Comparison of ENCODE assay signal across 18 mouse cellular contexts in the genomic region with DNA sequence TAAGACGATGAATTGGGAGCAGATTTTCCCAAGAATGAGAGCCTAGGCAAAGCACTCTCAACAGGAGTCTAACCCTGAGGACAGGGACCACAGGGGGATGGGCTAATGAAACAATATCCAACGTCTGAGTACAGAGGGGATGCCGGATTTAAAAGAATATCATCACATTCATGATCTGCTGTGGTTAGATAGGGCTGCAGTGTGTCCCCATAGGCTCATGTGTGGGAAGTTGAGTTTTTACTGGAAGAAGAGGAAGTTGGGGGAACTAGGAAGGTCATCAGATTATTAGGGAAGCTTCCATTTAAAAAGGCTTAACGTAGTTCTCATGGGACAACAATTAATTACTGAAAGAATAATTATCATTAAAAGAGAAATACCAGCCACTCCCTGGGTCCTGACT.
"Had no signal": no experiment of that assay in that cellular context is flagged by ENCODE, and none has a peak within 500 bp of the region (broad histone marks: within the 10 kb centered on the region; RNA-seq: fewer than 3 reads in every experiment).

No protein-coding gene starts in this region.

- H3K9ac ChIP-seq: limb, embryonic 13.5 days; liver, embryonic 12.5 days; liver, embryonic 15.5 days; lung, embryonic 15.5 days had no signal

- H3K4me1 ChIP-seq: limb, embryonic 10.5 days; limb, embryonic 13.5 days; liver, embryonic 12.5 days; liver, embryonic 15.5 days; lung, embryonic 15.5 days had no signal

- H3K36me3 ChIP-seq: limb, embryonic 10.5 days; limb, embryonic 13.5 days; liver, embryonic 12.5 days; liver, embryonic 15.5 days; lung, embryonic 15.5 days had no signal

- H3K9me3 ChIP-seq: limb, embryonic 10.5 days; limb, embryonic 13.5 days; liver, embryonic 12.5 days; liver, embryonic 15.5 days; lung, embryonic 15.5 days had no signal

- H3K27me3 ChIP-seq: limb, embryonic 13.5 days; liver, embryonic 12.5 days; liver, embryonic 15.5 days; lung, embryonic 15.5 days had no signal

- H3K4me3 ChIP-seq: layer of hippocampus, adult 2 months; limb, embryonic 10.5 days; limb, embryonic 13.5 days; liver, embryonic 12.5 days; liver, embryonic 15.5 days; lung, embryonic 15.5 days had no signal

- H3K27ac ChIP-seq: kidney, postnatal 0 days; layer of hippocampus, adult 2 months; limb, embryonic 10.5 days; limb, embryonic 13.5 days; liver, embryonic 12.5 days; liver, embryonic 15.5 days; lung, embryonic 15.5 days had no signal

- DNase-seq: kidney, adult 18-20 months; kidney, adult 9 months; kidney, postnatal 4 days; layer of hippocampus, adult 9-11 months; liver; lung, adult 18-20 months; lung, postnatal 14 days; lung, postnatal 4 days; thymus, adult 18-20 months; thymus, postnatal 14 days; thymus, postnatal 4 days had no signal

- ATAC-seq: liver, embryonic 12.5 days had no signal
